Mouse (Mus musculus) midbrain, embryonic 14.5 days (tissue): ENCODE measurements at regions not wholly inside any gene's neighbourhood (a gene's known extent, or its start where the extent isn't known, plus 50 kb on each side); places are given as distances from the start of the nearest gene placed in this dataset.

Experiments
- ATAC-seq: fragments of 200-750 bp; cut with Nextera tagmentation; 2 replicates; pipeline ENCODE4 v1.8.0; 2017; ENCODE audit warnings: moderate number of reproducible peaks, moderate library complexity; ENCODE audit not compliant: low FRiP score, low TSS enrichment
- DNase-seq: peaks from one replicate; pipeline ENCODE4 v3.0.0-alpha.2; 2015
- H3K27ac ChIP-seq: fragments of 300-500 bp; sonication (generic); replicated peaks from 2 replicates; pipeline ENCODE4 v1.5.1; 2014; ENCODE audit warnings: mild to moderate bottlenecking, low read depth, low read length, moderate library complexity
- H3K27me3 ChIP-seq: fragments of 300-500 bp; sonication (generic); 2 replicates; pipeline ENCODE4 v1.6.1; 2014; ENCODE audit warnings: low read length, control low read depth, mixed read lengths; ENCODE audit not compliant: control insufficient read depth, insufficient read depth
- H3K36me3 ChIP-seq: fragments of 300-500 bp; sonication (generic); 2 replicates; pipeline ENCODE4 v1.6.1; 2014; ENCODE audit warnings: low read length, control low read depth; ENCODE audit not compliant: control insufficient read depth, insufficient read depth
- H3K4me1 ChIP-seq: fragments of 300-500 bp; sonication (generic); 2 replicates; pipeline ENCODE4 v1.6.1; 2014; ENCODE audit warnings: mild to moderate bottlenecking, antibody characterized with exemption, low read length, control low read depth; ENCODE audit not compliant: control insufficient read depth, insufficient read depth
- H3K4me2 ChIP-seq: fragments of 300-500 bp; sonication (generic); 2 replicates; pipeline ENCODE4 v1.6.1; 2014; ENCODE audit warnings: mild to moderate bottlenecking, low read length, moderate library complexity
- H3K4me3 ChIP-seq: fragments of 300-500 bp; sonication (generic); replicated peaks from 2 replicates; pipeline ENCODE4 v1.5.1; 2014; ENCODE audit warnings: low read depth, low read length
- H3K9ac ChIP-seq: fragments of 300-500 bp; sonication (generic); replicated peaks from 2 replicates; pipeline ENCODE4 v1.6.1; 2014; ENCODE audit warnings: mild to moderate bottlenecking, low read length, moderate library complexity
- H3K9me3 ChIP-seq: fragments of 300-500 bp; sonication (generic); 2 replicates; pipeline ENCODE4 v1.6.1; 2016; ENCODE audit warnings: low read length, control low read depth, mixed read lengths; ENCODE audit not compliant: control insufficient read depth
- WGBS: fragments of 180-500 bp; shearing (Covaris S2); extraction: QIAGEN DNeasy Blood & Tissue Kit; methylation state at CpG from one replicate; pipeline ENCODE4 v1.1.7; 2014; 5-methylcytosine and 5-hydroxymethylcytosine counted together

- H3K4me3 ChIP-seq, result no peak overlapping the region
- no peak overlapping the region for H3K4me2 ChIP-seq
- 54% methylated on average over 4 of the region's 4 CpGs for WGBS
- no peak overlapping the region for H3K27ac ChIP-seq
- peaks cover 6% of the 10 kb centered on the region for H3K4me1 ChIP-seq
- DNase-seq, result peak; percentile 75
- no peaks in the 10 kb centered on the region for H3K36me3 ChIP-seq
- ATAC-seq, result no peak
- H3K27me3 ChIP-seq, result no peaks in the 10 kb centered on the region
- no peaks in the 10 kb centered on the region for H3K9me3 ChIP-seq
- H3K9ac ChIP-seq, result no peak overlapping the region
Measured at GRCm38 (mm10) chr14:25116424-25116823, 342.6 kb upstream of the Zmiz1 start.

- no peak overlapping the region for H3K9ac ChIP-seq
- H3K27ac ChIP-seq, result no peak overlapping the region
- no peak for ATAC-seq
- WGBS, result 78% methylated on average over 4 of the region's 4 CpGs
- DNase-seq, result no peak
- H3K27me3 ChIP-seq, result no peaks in the 10 kb centered on the region
- H3K4me1 ChIP-seq, result peaks cover 17% of the 10 kb centered on the region
- no peaks in the 10 kb centered on the region for H3K9me3 ChIP-seq
- H3K4me2 ChIP-seq, result no peak overlapping the region
- H3K36me3 ChIP-seq, result no peaks in the 10 kb centered on the region
- H3K4me3 ChIP-seq, result no peak overlapping the region
Measured at GRCm38 (mm10) chr14:25119999-25120398, 339.0 kb upstream of the Zmiz1 start.

- Histone ChIP-seq H3K4me3 (no peak overlapping the region), H3K9ac (no peak overlapping the region), H3K27me3 (no peaks in the 10 kb centered on the region), H3K27ac (no peak overlapping the region), H3K4me2 (no peak overlapping the region), H3K9me3 (no peaks in the 10 kb centered on the region), H3K4me1 (peaks cover 15% of the 10 kb centered on the region), H3K36me3 (no peaks in the 10 kb centered on the region)
- DNase-seq, result no peak
- ATAC-seq, result no peak
- 75% methylated on average over 8 of the region's 8 CpGs for WGBS
Measured at GRCm38 (mm10) chr14:25120506-25120905, 338.5 kb upstream of the Zmiz1 start.

- no peaks in the 10 kb centered on the region for H3K27me3 ChIP-seq
- peaks cover 39% of the 10 kb centered on the region for H3K4me1 ChIP-seq
- 87% methylated on average over 13 of the region's 13 CpGs for WGBS
- H3K9me3 ChIP-seq, result no peaks in the 10 kb centered on the region
- H3K9ac ChIP-seq, result no peak overlapping the region
- ATAC-seq, result no peak
- no peak overlapping the region for H3K4me3 ChIP-seq
- H3K36me3 ChIP-seq, result no peaks in the 10 kb centered on the region
- DNase-seq, result no peak
- peak overlapping the region; percentile 71; the same call in 1 of the 2 replicates for H3K27ac ChIP-seq
- H3K4me2 ChIP-seq, result no peak overlapping the region
Measured at GRCm38 (mm10) chr14:25122971-25123535, 335.9 kb upstream of the Zmiz1 start.

GRCm38 (mm10) chr14:25123541-25124337 lies 335.2 kb upstream of the Zmiz1 start:
- no peak overlapping the region for H3K4me3 ChIP-seq
- no peaks in the 10 kb centered on the region for H3K27me3 ChIP-seq
- 34% methylated on average over 18 of the region's 18 CpGs for WGBS
- H3K36me3 ChIP-seq, result no peaks in the 10 kb centered on the region
- H3K9ac ChIP-seq, result peak overlapping the region; percentile 20; the same call in 1 of the 2 replicates
- peak overlapping the region; percentile 71 for H3K27ac ChIP-seq
- DNase-seq (peak; percentile 56), ATAC-seq (peak; percentile 9; the same call in 1 of the 2 replicates)
- no peak overlapping the region for H3K4me2 ChIP-seq
- no peaks in the 10 kb centered on the region for H3K9me3 ChIP-seq
- H3K4me1 ChIP-seq, result peaks cover 46% of the 10 kb centered on the region

- WGBS, result 22% methylated on average over 7 of the region's 7 CpGs
- Histone ChIP-seq H3K27me3 (no peaks in the 10 kb centered on the region), H3K4me1 (peaks cover 48% of the 10 kb centered on the region), H3K27ac (peak overlapping the region; percentile 61; the same call in 1 of the 2 replicates), H3K4me2 (no peak overlapping the region), H3K4me3 (no peak overlapping the region), H3K9ac (no peak overlapping the region; the same call in 1 of the 2 replicates), H3K9me3 (no peaks in the 10 kb centered on the region), H3K36me3 (no peaks in the 10 kb centered on the region)
- DNase-seq (peak; percentile 62), ATAC-seq (no peak)
Measured at GRCm38 (mm10) chr14:25126544-25126943, 332.4 kb upstream of the Zmiz1 start.

- no peak overlapping the region; the same call in 1 of the 2 replicates for H3K9ac ChIP-seq
- H3K4me2 ChIP-seq, result peak overlapping the region; percentile 27
- no peak overlapping the region for H3K4me3 ChIP-seq
- peak; percentile 29; the same call in 1 of the 2 replicates for ATAC-seq
- DNase-seq, result peak; percentile 61
- no peaks in the 10 kb centered on the region for H3K36me3 ChIP-seq
- WGBS, result 17% methylated on average over 14 of the region's 14 CpGs
- no peaks in the 10 kb centered on the region for H3K27me3 ChIP-seq
- H3K9me3 ChIP-seq, result no peaks in the 10 kb centered on the region
- H3K27ac ChIP-seq, result peak overlapping the region; percentile 81
- peaks cover 48% of the 10 kb centered on the region for H3K4me1 ChIP-seq
Measured at GRCm38 (mm10) chr14:25127544-25128159, 331.3 kb upstream of the Zmiz1 start.

GRCm38 (mm10) chr14:25128160-25128547 lies 330.8 kb upstream of the Zmiz1 start:
- no peak overlapping the region; the same call in 1 of the 2 replicates for H3K9ac ChIP-seq
- H3K4me1 ChIP-seq, result peaks cover 48% of the 10 kb centered on the region
- no peaks in the 10 kb centered on the region for H3K9me3 ChIP-seq
- H3K27ac ChIP-seq, result peak overlapping the region; percentile 81
- DNase-seq, result no peak
- no peaks in the 10 kb centered on the region for H3K27me3 ChIP-seq
- no peak for ATAC-seq
- H3K36me3 ChIP-seq, result no peaks in the 10 kb centered on the region
- H3K4me3 ChIP-seq, result no peak overlapping the region
- peak overlapping the region; percentile 27 for H3K4me2 ChIP-seq
- WGBS, result 32% methylated on average over 6 of the region's 6 CpGs
